Mouse (Mus musculus) monocyte, adult 2 months (primary cell): ENCODE data around the gene Bicra.

Experiments
- DNase-seq, 2 experiments: peaks; one replicate each; pipeline ENCODE4 v3.0.0; 2022; ENCODE audit warnings: low spot score in 2 of 2, low read depth in 1 of 2

Bicra gene

GRCm38 (mm10) chr7:15975904-15976303 lies 71.8 kb downstream of the Bicra start:
- no peak for DNase-seq

GRCm38 (mm10) chr7:15975451-15975850 lies 72.3 kb downstream of the Bicra start:
- DNase-seq, result no peak

DNA sequence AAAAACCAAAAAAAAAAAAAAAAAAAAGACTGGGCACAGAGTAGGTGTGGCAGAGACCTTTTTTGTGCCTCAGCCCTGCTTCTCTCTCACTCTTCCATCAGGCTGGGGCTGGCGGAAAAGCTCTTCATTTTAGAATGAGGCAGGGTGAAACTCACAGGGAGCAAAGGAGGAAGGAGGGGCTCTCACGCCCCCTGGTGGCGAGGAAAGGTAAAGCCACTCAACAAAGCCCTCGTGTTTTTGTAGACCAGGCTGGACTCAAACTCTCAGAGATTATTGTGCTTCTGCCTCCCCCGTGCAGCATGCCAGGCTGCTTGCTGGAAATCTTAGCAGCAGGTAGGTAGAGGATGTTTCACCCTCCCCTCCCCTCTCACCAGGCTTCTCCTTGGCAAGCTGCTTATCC lies 73.0 kb downstream of the Bicra start:
- DNase-seq, result peak in 1 of 2 experiments; percentile 55

- DNase-seq, result no peak
Observed at GRCm38 (mm10) chr7:15972247-15972646, 75.5 kb downstream of the Bicra start.

GRCm38 (mm10) chr7:15969674-15970073 lies 78.0 kb downstream of the Bicra start:
- no peak for DNase-seq

DNA sequence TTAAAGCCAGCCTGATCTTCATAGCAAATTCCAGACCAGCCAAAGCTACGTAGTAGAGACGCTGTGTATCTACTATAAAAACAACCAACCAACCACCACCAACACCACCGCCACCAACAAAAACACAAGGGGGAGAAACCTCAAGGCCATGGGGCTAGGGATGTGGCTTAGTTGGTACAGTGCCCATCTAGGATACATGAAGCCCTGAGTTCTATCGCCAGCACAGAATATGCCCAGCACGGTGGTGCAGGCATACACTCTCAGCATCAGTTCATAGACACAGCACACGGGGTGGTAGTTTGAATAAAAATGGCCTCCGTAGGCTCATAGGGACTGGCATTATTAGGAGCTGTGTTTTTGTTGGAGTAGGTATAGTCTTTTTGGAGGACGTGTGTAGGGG lies 79.4 kb downstream of the Bicra start:
- no peak for DNase-seq

- peak in 1 of 2 experiments; percentile 39 for DNase-seq
Observed at GRCm38 (mm10) chr7:15967312-15967711, 80.4 kb downstream of the Bicra start, which contains the start of gene Ehd2. TSS of gene Ehd2 (minus strand) at chr7:15967567.

- DNase-seq, result no peak
Observed at GRCm38 (mm10) chr7:15966489-15966888, 81.2 kb downstream of the Bicra start.

GRCm38 (mm10) chr7:15963798-15964652 lies 83.7 kb downstream of the Bicra start:
- no peak for DNase-seq

- no peak for DNase-seq
Observed at GRCm38 (mm10) chr7:15962311-15963288, 85.1 kb downstream of the Bicra start.

GRCm38 (mm10) chr7:15961798-15962197 lies 85.9 kb downstream of the Bicra start:
- DNase-seq, result no peak

GRCm38 (mm10) chr7:15961239-15961638 lies 86.5 kb downstream of the Bicra start:
- no peak for DNase-seq

DNA sequence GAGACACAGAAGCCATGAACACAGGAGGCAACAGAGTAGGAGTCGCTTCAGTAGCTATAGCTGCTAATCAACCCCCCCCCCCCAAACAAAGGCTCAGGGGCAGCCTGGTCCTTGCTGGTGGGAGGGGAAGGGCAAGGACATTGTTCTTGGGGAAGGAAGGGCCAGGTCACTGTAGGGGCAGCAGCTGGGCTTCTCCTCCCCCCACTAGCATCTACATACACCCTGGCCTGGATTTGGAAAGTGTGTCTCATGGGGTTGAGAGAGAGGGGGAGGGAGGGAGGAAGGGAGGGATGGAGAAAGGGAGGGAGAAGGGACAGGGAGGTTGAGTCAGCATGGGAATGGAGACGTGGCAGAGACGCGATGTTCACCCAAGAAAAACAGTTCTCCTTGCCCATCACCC lies 87.0 kb downstream of the Bicra start:
- DNase-seq, result no peak

GRCm38 (mm10) chr7:15956143-15956542 lies 91.6 kb downstream of the Bicra start:
- no peak for DNase-seq

GRCm38 (mm10) chr7:15955509-15955908 lies 92.2 kb downstream of the Bicra start:
- DNase-seq, result no peak

DNA sequence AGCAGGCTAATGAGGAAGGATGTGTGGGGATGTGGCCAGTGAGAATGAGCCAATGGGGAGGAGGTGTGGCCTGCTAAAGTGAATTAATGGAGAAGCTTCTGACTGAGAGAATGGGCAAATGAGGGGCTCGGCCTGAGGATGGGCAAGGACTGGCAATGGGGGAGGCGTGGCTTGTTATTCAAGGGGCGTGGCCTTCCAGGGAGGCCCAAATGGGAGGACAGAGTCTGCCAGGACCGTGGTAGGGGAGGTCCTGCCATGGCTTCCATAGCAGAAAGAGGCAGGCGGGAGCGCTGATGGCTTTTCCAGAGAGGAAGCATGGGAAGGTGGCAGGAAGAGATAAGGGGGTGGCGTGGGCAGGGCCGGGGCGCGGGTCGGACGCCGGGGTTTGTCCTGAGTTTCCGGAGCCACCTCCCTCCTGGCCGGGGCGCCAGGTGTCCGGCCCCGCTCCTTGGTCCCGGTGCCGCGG lies 92.7 kb downstream of the Bicra start:
- no peak for DNase-seq

GRCm38 (mm10) chr7:15954436-15954835 lies 93.3 kb downstream of the Bicra start:
- DNase-seq, result no peak

DNA sequence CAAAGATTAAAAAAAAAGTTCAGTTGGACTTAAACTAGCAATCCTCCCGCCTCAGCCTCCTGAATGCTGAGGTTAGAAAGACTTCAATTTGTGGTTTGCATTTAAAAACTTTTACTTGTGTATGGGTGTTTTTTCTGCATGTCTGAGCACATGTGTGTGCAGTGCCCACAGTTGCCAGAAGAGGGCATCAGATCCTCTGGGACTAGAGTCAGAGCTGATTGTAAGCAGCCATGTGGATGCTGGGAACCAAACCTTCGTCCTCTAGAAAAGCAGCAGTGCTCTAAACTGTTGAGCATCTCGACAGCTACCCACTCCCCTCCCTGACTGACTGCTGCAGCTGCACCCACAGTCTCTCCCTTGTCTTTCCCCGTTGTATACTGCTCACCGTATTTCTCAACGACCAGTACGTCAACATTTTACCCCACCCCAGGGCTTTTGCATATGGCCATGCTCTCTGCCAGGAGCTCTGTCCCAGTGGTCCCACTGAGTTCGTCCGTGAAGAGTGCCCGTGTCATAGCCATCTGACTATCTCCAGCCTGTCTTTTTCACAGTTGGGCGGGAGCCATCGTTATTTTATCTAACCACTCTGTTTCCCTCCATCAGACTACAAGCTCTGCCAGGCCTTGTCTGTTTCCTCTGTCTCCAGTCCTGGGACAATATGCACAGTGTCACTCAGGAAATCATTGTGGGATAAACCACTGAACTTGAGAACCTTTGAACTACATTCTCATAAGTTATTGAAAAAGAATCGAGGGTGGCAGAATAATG lies 94.2 kb downstream of the Bicra start:
- no peak for DNase-seq

- DNase-seq, result no peak
Observed at GRCm38 (mm10) chr7:15952416-15952815, 95.3 kb downstream of the Bicra start.

GRCm38 (mm10) chr7:15950008-15950407 lies 97.7 kb downstream of the Bicra start:
- no peak for DNase-seq
